Mouse (Mus musculus) erythroblast, embryonic 14.5 days (primary cell): ENCODE data around the gene Flrt1.

Source experiments
- GATA1 ChIP-seq: IDR thresholded peaks from 2 replicates; pipeline ENCODE4 v1.6.1; 2012; ENCODE audit warnings: low read length, inconsistent platforms, mixed read lengths
- TAL1 ChIP-seq: IDR thresholded peaks from 3 replicates; pipeline ENCODE4 v1.6.1; 2012; ENCODE audit warnings: low read length, inconsistent platforms, mixed read lengths

GRCm38 (mm10) chr19:7110097-7110496 is 4.6 kb upstream of the Flrt1 start:
- TF ChIP-seq GATA1 (no peak), TAL1 (no peak)
